Mouse (Mus musculus) lung, postnatal 0 days (tissue): Measurements from ENCODE around the gene Nrm. TPM values are rescaled to one million over a fixed set of nuclear protein-coding genes. Genes with fewer than 3 reads are reported as not detected.
A peak's percentile ranks its signal among the peaks of the same experiment; 100 is the strongest.

ENCODE experiments used
- ATAC-seq: fragments of 200-750 bp; cut with Nextera tagmentation; 2 replicates; pipeline ENCODE4 v1.8.0; 2017; ENCODE audit warnings: moderate library complexity
- DNase-seq: peaks from one replicate; pipeline ENCODE4 v3.0.0-alpha.2; 2016; ENCODE audit warnings: low spot score
- H3K27ac ChIP-seq: fragments of 300-500 bp; sonication (generic); 2 replicates; pipeline ENCODE4 v1.5.1; 2014; ENCODE audit warnings: antibody characterized with exemption, mild to moderate bottlenecking, low read length, mixed read lengths
- H3K27me3 ChIP-seq: fragments of 300-500 bp; sonication (generic); replicated peaks from 2 replicates; pipeline ENCODE4 v1.6.1; 2014; ENCODE audit warnings: low read length, mixed read lengths; ENCODE audit not compliant: insufficient read depth
- H3K36me3 ChIP-seq: fragments of 300-500 bp; sonication (generic); 2 replicates; pipeline ENCODE4 v1.6.1; 2014; ENCODE audit warnings: low read length, mixed read lengths; ENCODE audit not compliant: insufficient read depth
- H3K4me1 ChIP-seq: fragments of 300-500 bp; sonication (generic); 2 replicates; pipeline ENCODE4 v1.6.1; 2014; ENCODE audit warnings: antibody characterized with exemption, low read depth, low read length, mixed read lengths; ENCODE audit not compliant: insufficient read depth
- H3K4me2 ChIP-seq: fragments of 300-500 bp; sonication (generic); replicated peaks from 2 replicates; pipeline ENCODE4 v1.6.1; 2014; ENCODE audit warnings: low read depth, mild to moderate bottlenecking, low read length, moderate library complexity, mixed read lengths
- H3K4me3 ChIP-seq: fragments of 300-500 bp; sonication (generic); 2 replicates; pipeline ENCODE4 v1.5.1; 2014; ENCODE audit warnings: low read depth, low read length
- H3K9ac ChIP-seq: fragments of 300-500 bp; sonication (generic); replicated peaks from 2 replicates; pipeline ENCODE4 v1.6.1; 2014; ENCODE audit warnings: low read depth, mild to moderate bottlenecking
- H3K9me3 ChIP-seq: fragments of 300-500 bp; sonication (generic); 2 replicates; pipeline ENCODE4 v1.6.1; 2016; ENCODE audit warnings: low read length, mixed read lengths
- CTCF ChIP-seq: IDR thresholded peaks from 2 replicates; pipeline ENCODE4 v1.5.1; 2016; ENCODE audit warnings: antibody characterized with exemption, mild to moderate bottlenecking
- EP300 ChIP-seq: IDR thresholded peaks from 2 replicates; pipeline ENCODE4 v1.6.1; 2016; ENCODE audit warnings: antibody characterized with exemption, mild to moderate bottlenecking, control low read depth
- WGBS: fragments of 180-500 bp; shearing (Covaris S2); extraction: QIAGEN DNeasy Blood & Tissue Kit; methylation state at CpG from one replicate; pipeline ENCODE4 v1.1.7; 2014; 5-methylcytosine and 5-hydroxymethylcytosine counted together
- polyA plus RNA-seq: library from polyadenylated mRNA; unstranded; fragments of >200 nt; fragmentation: Nextera tagmentation; extraction: Ambion mirVana; gene quantifications from 2 replicates; pipeline ENCODE4 v1.2.1, GENCODE M21; 2015

Gene Nrm
- polyA plus RNA-seq, 1 experiment from 2014 or later = 21.4 TPM

DNA sequence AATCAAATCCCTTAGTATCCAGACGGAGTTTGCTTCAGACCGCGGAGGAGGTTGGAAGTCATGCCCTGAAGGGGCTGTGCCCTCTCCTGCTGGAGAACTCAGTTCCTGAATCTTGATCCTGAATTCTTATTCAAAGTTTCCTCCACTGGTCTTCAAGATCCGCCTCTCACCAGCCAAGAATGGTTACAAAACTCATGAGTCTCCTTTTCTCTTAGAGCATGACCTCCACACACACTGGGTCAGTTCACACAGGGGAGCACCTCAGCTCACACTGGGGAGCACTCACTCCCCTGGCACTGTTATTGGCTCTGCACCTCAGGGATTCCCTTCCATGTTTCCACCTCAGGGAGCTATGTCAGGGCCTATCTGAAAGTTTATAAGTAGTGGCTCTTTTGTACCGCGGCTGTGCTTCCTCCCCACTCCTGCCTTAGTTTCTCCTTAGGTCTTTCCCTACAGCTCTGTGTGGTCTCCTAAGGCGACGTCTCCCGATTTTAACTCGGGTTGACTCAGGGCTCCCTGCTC, 3.8 kb downstream of the Nrm start:
- Histone ChIP-seq H3K27me3 (no peaks in the 10 kb centered on the region), H3K4me3 (peak overlapping the region; percentile 51), H3K36me3 (no peaks in the 10 kb centered on the region), H3K4me2 (peak overlapping the region; percentile 88), H3K4me1 (peaks cover 9% of the 10 kb centered on the region; the same call in 1 of the 2 replicates), H3K9me3 (no peaks in the 10 kb centered on the region), H3K27ac (peak overlapping the region; percentile 90), H3K9ac (peak overlapping the region; percentile 68)
- 35% methylated on average over 10 of the region's 10 CpGs for WGBS
- DNase-seq (no peak), ATAC-seq (no peak)
- TF ChIP-seq EP300 (no peak), CTCF (no peak)

DNA sequence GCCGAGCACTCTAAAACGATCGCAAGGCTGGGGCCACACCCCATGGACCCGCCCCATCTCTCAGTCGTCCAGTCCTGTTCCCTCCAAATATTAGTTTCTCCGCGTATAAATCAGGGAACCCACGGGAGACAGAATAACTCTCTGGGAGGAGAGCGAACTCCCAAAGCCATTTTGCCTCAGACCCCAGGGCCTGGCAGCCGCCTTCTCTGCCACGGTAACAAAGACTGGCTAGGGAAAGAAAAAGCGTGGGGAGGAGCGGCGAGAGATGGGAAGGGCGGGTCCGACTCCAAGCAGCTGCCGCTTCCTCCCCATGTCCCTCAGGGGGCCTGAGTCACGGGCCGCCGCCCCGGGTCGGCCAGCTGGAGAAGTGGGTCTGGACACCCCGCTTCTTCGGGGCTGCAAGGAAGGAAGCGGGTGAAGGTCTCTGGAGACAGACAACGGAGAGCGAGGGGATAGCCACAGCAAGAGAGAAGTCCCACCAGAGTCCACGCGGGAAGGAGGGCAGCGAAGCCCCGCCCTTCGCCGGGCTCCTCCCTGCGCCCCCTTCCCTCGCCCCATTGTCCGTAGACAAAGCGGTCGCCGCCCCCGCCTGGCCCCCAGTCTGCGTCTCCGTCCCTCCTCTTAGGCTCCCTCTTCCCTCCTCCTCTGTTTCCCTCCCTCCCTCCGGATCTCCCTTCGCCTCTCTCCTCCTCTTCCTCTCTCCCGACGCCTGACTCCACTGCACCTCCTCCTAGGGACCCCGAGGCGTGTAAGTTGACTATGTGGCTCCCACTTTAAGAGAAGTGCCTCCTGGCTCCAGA, 4.6 kb downstream of the Nrm start, which contains the start of gene Ppp1r18:
Ppp1r18 (plus strand) TSS at position 113 of the 800 bp plus-strand sequence.
- Histone ChIP-seq H3K27ac (peak within 1 kb of the TSS; percentile 90), H3K4me2 (peak within 1 kb of the TSS; percentile 88), H3K9me3 (no peaks in the 10 kb centered on the region), H3K4me1 (peaks cover 5% of the 10 kb centered on the region; the same call in 1 of the 2 replicates), H3K4me3 (peak within 1 kb of the TSS; percentile 51), H3K9ac (peak within 1 kb of the TSS; percentile 68), H3K27me3 (no peaks in the 10 kb centered on the region), H3K36me3 (no peaks in the 10 kb centered on the region)
- ATAC-seq (peak; percentile 43), DNase-seq (peak; percentile 88)
- TF ChIP-seq CTCF = no peak
- no peak; the same call in none of the 2 replicates for TF ChIP-seq EP300
- WGBS = under 1% methylated on average over 37 of the region's 48 CpGs

DNA sequence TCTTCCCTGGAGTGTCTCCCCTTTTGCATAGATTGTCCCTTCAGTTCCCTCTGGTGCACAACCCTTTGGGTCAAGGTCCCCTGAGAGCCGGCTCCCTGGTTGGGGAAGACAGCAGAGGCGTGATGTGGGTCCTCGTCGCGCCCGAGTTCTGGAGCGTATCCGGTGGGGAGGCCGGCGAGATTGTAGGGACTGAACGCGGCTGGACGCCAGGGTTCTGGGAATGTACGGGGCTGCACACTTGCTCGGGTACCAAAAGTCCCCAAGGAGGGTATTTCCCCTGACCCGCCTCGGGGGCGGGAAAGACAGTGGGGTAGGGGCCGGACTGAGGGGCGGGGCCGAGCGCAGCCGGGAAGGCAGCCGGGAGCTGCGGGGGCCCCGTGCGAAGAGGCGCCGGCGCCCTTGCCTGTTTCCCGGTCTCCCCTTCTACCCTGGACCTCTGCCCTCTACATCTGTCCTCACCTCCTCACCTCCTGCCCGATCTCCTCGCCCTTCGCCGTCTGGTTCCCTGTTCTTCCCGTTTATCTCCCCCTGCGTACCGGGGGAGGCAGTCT, 5.2 kb downstream of the Nrm start:
- TF ChIP-seq EP300 = peak; percentile 27; the same call in 1 of the 2 replicates
- no peak for TF ChIP-seq CTCF
- Histone ChIP-seq H3K27me3 (no peaks in the 10 kb centered on the region), H3K27ac (peak overlapping the region; percentile 90), H3K4me1 (peaks cover 2% of the 10 kb centered on the region; the same call in 1 of the 2 replicates), H3K4me3 (peak overlapping the region; percentile 51), H3K36me3 (no peaks in the 10 kb centered on the region), H3K4me2 (peak overlapping the region; percentile 88), H3K9ac (peak overlapping the region; percentile 68), H3K9me3 (no peaks in the 10 kb centered on the region)
- WGBS = under 1% methylated on average over 20 of the region's 38 CpGs
- peak; percentile 68 for DNase-seq
- peak; percentile 18 for ATAC-seq

DNA sequence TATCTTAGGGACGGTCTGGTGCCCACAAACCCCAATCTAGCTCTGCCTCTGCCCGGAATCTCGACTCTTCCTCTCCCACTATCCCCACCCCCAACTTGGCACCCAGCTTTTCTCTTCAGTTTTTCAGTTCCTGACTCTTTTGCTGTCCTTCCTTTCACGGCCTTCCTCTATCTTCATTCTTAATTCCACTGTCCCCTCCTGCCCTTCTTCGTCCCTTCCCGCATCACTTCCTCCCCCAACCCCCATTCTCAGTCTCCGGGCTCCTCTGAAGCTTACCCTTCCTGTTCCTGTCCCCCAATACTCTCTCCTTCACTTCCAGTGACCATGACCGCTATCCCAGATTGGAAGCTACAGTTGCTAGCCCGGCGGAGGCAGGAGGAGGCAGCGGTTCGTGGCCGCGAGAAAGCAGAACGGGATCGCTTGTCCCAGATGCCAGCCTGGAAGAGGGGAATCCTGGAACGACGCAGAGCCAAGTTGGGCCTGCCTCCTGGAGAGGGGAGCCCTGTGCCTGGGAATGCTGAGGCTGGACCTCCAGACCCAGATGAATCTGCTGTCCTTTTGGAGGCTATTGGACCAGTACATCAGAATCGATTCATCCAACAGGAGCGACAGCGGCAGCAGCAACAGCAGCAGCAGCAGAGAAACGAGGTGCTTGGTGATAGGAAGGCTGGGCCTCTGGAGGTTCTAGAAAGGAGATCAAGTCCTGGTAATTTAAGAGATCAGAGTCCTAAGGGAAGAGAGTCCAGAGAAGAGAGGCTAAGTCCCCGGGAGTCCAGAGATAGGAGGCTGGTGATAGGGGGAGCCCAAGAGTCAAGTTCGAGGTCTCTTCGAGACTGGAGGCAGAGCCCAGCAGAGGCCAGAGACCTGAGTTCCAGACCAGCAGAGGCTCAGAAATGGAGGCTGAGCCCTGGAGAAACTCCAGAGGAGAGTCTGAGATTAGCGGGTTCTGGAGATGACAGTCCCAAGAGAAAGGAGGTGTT, 6.1 kb downstream of the Nrm start:
- Histone ChIP-seq H3K4me1 (peaks cover 2% of the 10 kb centered on the region; the same call in 1 of the 2 replicates), H3K9me3 (no peaks in the 10 kb centered on the region), H3K36me3 (no peaks in the 10 kb centered on the region), H3K27me3 (no peaks in the 10 kb centered on the region), H3K9ac (peak overlapping the region; percentile 68), H3K4me2 (peak overlapping the region; percentile 88), H3K27ac (peak overlapping the region; percentile 90), H3K4me3 (peak overlapping the region; percentile 51)
- no peak for TF ChIP-seq EP300
- TF ChIP-seq CTCF = peak; percentile 50
- ATAC-seq (no peak), DNase-seq (peak; percentile 41)
- 7% methylated on average over 26 of the region's 26 CpGs for WGBS

DNA sequence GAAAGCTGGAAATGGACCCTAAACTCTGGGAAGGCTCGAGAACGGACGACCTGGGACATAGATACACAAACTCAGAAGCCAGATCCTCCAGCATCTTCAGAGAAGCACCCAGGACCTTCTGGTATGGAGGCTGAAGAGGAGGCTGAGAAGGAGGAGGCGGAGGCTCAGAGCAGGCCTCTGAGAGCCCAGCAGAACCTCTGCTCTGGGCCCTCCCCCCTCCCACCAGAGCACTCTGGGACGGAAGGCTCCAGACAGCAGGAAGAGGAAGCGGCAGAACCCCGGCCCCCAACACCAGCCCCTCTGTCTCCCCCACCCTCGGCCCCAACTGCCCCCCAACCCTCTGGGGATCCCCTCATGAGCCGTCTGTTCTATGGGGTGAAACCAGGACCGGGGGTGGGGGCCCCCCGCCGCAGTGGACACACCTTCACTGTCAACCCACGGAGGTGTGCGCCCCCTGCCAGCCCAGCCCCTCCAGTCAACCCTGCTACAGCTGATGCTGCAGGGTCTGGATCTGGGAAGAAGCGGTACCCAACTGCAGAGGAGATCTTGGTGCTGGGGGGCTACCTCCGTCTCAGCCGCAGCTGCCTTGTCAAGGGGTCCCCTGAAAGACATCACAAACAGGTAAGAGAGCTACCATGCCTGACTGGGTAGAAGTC, 7.2 kb downstream of the Nrm start:
- no peak for ATAC-seq
- Histone ChIP-seq H3K36me3 (no peaks in the 10 kb centered on the region), H3K27me3 (no peaks in the 10 kb centered on the region), H3K27ac (peak overlapping the region; percentile 90), H3K4me2 (peak overlapping the region; percentile 88), H3K4me3 (peak overlapping the region; percentile 51), H3K4me1 (peaks cover 2% of the 10 kb centered on the region; the same call in 1 of the 2 replicates), H3K9ac (peak overlapping the region; percentile 68), H3K9me3 (no peaks in the 10 kb centered on the region)
- no peak for TF ChIP-seq EP300
- no peak; the same call in 1 of the 2 replicates for TF ChIP-seq CTCF
- 21% methylated on average over 16 of the region's 17 CpGs for WGBS
- peak; percentile 46 for DNase-seq
